ENCODE assay signal across 14 mouse cellular contexts in genomic region chr17:13542856-13543255, GRCm38 (mm10).
DNase-seq lines count a peak whose midpoint lies in the region; ATAC-seq lines count a peak whose summit lies in the region.
"Had no signal": no experiment of that assay in that cellular context is flagged by ENCODE, and none has a peak within 500 bp of the region (broad histone marks: within the 10 kb centered on the region; RNA-seq: fewer than 3 reads in every experiment).

No protein-coding gene starts in this region.

- 70% methylated on average over 10 of the region's 10 CpGs for WGBS in heart, embryonic 16.5 days

- H3K9ac ChIP-seq in heart, embryonic 16.5 days (ENCODE audit: low read length): no peak overlapping the region
- H3K9ac ChIP-seq: heart, embryonic 15.5 days; midbrain, embryonic 12.5 days; neural tube, embryonic 13.5 days had no signal

- no peak overlapping the region for H3K27ac ChIP-seq in heart, embryonic 16.5 days (ENCODE audit: low read length)
- H3K27ac ChIP-seq: heart, embryonic 15.5 days; midbrain, embryonic 12.5 days; neural tube, embryonic 13.5 days had no signal

- ATAC-seq in heart, embryonic 16.5 days (replicated peaks; ENCODE audit: extremely low read depth, insufficient read depth, low FRiP score): 0 out of 2 replicates have a peak, but pooled peaks have one; percentile 6
- ATAC-seq in inflammation-experienced regulatory T-cells, adult 6 months: peak; percentile 4
- ATAC-seq: intestine, embryonic 16.5 days had no signal

- intact Hi-C loops in gastrocnemius, postnatal 36 days (cut with DNase I): no loop called here

- no peak overlapping the region for H3K4me2 ChIP-seq in heart, embryonic 16.5 days (ENCODE audit: low read depth, low read length)
- H3K4me2 ChIP-seq: heart, embryonic 15.5 days; midbrain, embryonic 12.5 days; neural tube, embryonic 13.5 days had no signal

- no peaks in the 10 kb centered on the region for H3K27me3 ChIP-seq in heart, embryonic 16.5 days (ENCODE audit: control insufficient read depth, insufficient read depth, low read length)
- H3K27me3 ChIP-seq: heart, embryonic 15.5 days; midbrain, embryonic 12.5 days; neural tube, embryonic 13.5 days had no signal

- H3K4me3 ChIP-seq in heart, embryonic 16.5 days (ENCODE audit: low read length): no peak overlapping the region
- H3K4me3 ChIP-seq: heart, embryonic 15.5 days; midbrain, embryonic 12.5 days; neural tube, embryonic 13.5 days had no signal

- no peaks in the 10 kb centered on the region for H3K36me3 ChIP-seq in heart, embryonic 16.5 days (ENCODE audit: control insufficient read depth, insufficient read depth)
- H3K36me3 ChIP-seq: heart, embryonic 15.5 days; midbrain, embryonic 12.5 days; neural tube, embryonic 13.5 days had no signal

- no peaks in the 10 kb centered on the region for H3K4me1 ChIP-seq in heart, embryonic 16.5 days (ENCODE audit: control insufficient read depth, insufficient read depth, low read length)
- H3K4me1 ChIP-seq: heart, embryonic 15.5 days; midbrain, embryonic 12.5 days; neural tube, embryonic 13.5 days had no signal

- DNase-seq in heart, postnatal 4 days: no peak
- DNase-seq in retina, postnatal 1 day: peak; percentile 9
- no peak for DNase-seq in retina, embryonic 14.5 days (ENCODE audit: low spot score)
- DNase-seq in thymus, postnatal 25 days: peak; percentile 35
- DNase-seq in gastrocnemius, postnatal 36 days: no peak
- no peak for DNase-seq in ovary, postnatal 36 days (ENCODE audit: low spot score)
- DNase-seq: cerebellum, adult 9-11 months; lung, adult 18-20 months had no signal

- H3K9me3 ChIP-seq in heart, embryonic 16.5 days (replicated peaks; ENCODE audit: control insufficient read depth, low read length): peaks cover 64% of the 10 kb centered on the region

Comparison
In these comparisons a context has a peak if more than half of its experiments do, and no peak if none do; other contexts are left out.
1. DNase-seq: peak in retina, postnatal 1 day (single experiment) and thymus, postnatal 25 days (single experiment); none in heart, postnatal 4 days (single experiment), retina, embryonic 14.5 days (single experiment), gastrocnemius, postnatal 36 days (0 of 2) and ovary, postnatal 36 days (single experiment).